Mouse (Mus musculus): ENCODE measurements around the gene Arhgap22. TPM values are rescaled to one million over a fixed set of nuclear protein-coding genes. Genes with fewer than 3 reads are reported as not detected.

The Arhgap22 gene
- polyA plus RNA-seq, 1 experiment from 2014 or later, result 5.3 TPM

- no peak overlapping the region for H3K4me2 ChIP-seq (replicated peaks)
- peaks cover 7% of the 10 kb centered on the region; the same call in 1 of the 2 replicates for H3K4me1 ChIP-seq (replicated peaks)
- no peak overlapping the region for H3K27ac ChIP-seq
- 46% methylated on average over 1 of the region's 1 CpGs for WGBS
- no peaks in the 10 kb centered on the region for H3K9me3 ChIP-seq
- no peak for ATAC-seq
- H3K27me3 ChIP-seq (replicated peaks), result peaks cover 39% of the 10 kb centered on the region
- H3K36me3 ChIP-seq, result no peaks in the 10 kb centered on the region
- H3K4me3 ChIP-seq (replicated peaks), result no peak overlapping the region
- H3K9ac ChIP-seq, result no peak overlapping the region
Observed at GRCm38 (mm10) chr14:33348146-33348545, 134.3 kb downstream of the Arhgap22 start.

- Histone ChIP-seq H3K9me3 (no peaks in the 10 kb centered on the region), H3K27ac (no peak overlapping the region), H3K4me1 (replicated peaks) (peaks cover 7% of the 10 kb centered on the region; the same call in 1 of the 2 replicates), H3K9ac (peak overlapping the region; percentile 47), H3K36me3 (no peaks in the 10 kb centered on the region), H3K4me2 (replicated peaks) (peak overlapping the region; percentile 92), H3K27me3 (replicated peaks) (peaks cover 39% of the 10 kb centered on the region), H3K4me3 (replicated peaks) (peak overlapping the region; percentile 43)
- peak; percentile 54 for ATAC-seq
- WGBS, result 3% methylated on average over 40 of the region's 42 CpGs
Observed at GRCm38 (mm10) chr14:33351019-33351418, 137.2 kb downstream of the Arhgap22 start.

GRCm38 (mm10) chr14:33351984-33352722, 138.3 kb downstream of the Arhgap22 start:
- no peak overlapping the region for H3K4me2 ChIP-seq (replicated peaks)
- no peak overlapping the region for H3K9ac ChIP-seq
- H3K27ac ChIP-seq, result no peak overlapping the region
- WGBS, result 77% methylated on average over 6 of the region's 6 CpGs
- H3K4me3 ChIP-seq (replicated peaks), result no peak overlapping the region
- no peaks in the 10 kb centered on the region for H3K9me3 ChIP-seq
- H3K4me1 ChIP-seq (replicated peaks), result peaks cover 7% of the 10 kb centered on the region; the same call in 1 of the 2 replicates
- no peaks in the 10 kb centered on the region for H3K36me3 ChIP-seq
- ATAC-seq, result no peak
- H3K27me3 ChIP-seq (replicated peaks), result peaks cover 39% of the 10 kb centered on the region

DNA sequence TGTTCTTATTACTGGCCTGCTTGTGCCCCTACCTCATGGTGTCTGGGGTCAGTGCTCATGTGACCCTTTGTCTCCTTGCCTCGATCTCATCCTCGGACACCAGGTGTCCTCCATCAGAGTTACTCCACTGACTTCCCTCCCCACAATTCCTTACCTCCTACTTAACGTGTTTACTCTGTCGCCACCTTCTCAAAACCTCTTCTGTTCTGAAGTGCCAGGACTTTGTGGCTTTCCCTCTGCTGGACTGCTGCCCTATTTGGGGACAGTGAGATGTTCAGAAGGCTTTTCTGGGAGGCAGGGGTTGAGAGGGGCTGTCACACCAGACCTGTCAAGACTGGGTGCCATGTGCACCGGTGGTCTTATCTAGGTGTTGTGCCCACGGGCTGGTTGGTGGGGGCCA, 139.1 kb downstream of the Arhgap22 start:
- Histone ChIP-seq H3K36me3 (no peaks in the 10 kb centered on the region), H3K27ac (no peak overlapping the region), H3K4me2 (replicated peaks) (no peak overlapping the region), H3K4me1 (replicated peaks) (peaks cover 7% of the 10 kb centered on the region; the same call in 1 of the 2 replicates), H3K9ac (no peak overlapping the region), H3K27me3 (replicated peaks) (peaks cover 39% of the 10 kb centered on the region), H3K9me3 (no peaks in the 10 kb centered on the region), H3K4me3 (replicated peaks) (no peak overlapping the region)
- ATAC-seq, result no peak
- 69% methylated on average over 6 of the region's 6 CpGs for WGBS

- Histone ChIP-seq H3K9me3 (no peaks in the 10 kb centered on the region), H3K36me3 (no peaks in the 10 kb centered on the region), H3K27ac (no peak overlapping the region), H3K9ac (no peak overlapping the region), H3K4me2 (replicated peaks) (no peak overlapping the region), H3K4me3 (replicated peaks) (no peak overlapping the region), H3K27me3 (replicated peaks) (peaks cover 25% of the 10 kb centered on the region), H3K4me1 (replicated peaks) (peaks cover 7% of the 10 kb centered on the region; the same call in 1 of the 2 replicates)
- no peak for ATAC-seq
- 82% methylated on average over 5 of the region's 5 CpGs for WGBS
Observed at GRCm38 (mm10) chr14:33355276-33355675, 141.4 kb downstream of the Arhgap22 start.

DNA sequence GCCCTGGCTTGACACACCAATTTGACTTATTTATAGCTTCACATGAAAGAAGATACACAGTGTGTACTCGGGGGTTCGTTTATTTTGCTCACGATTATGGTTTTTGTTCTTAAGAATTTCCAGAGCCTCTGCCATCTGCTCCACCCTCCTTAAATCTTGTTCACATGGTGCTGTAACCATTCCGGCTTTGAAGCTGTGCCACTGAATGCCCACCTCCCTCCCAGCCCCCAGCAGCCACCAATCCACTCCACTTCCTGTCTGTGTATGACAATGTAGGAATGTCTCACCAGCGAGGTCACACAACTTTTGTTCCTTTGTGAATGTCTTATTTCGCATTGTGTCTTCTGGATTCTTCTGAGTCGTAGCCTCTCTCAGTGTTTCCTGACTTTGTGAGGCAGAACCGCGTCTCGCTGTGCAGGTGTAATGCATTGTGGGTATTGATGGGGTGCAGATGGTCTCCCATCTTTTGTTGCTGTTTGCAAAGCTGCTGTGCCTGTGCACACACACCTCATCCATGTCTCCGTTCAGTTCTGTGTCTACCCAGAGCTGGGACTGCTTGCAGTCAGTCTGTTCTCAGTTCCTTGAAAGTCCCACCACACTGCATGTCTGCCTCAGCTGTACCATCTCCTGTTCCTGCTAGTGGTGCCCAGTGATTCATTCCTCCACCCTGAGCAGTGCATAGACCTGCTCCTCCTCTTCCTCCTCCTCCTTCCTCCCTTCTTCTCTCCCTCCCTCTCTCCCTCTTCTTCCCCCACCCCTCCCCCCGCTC, 144.0 kb downstream of the Arhgap22 start:
- WGBS, result 64% methylated on average over 12 of the region's 12 CpGs
- Histone ChIP-seq H3K4me1 (replicated peaks) (peaks cover 12% of the 10 kb centered on the region), H3K4me3 (replicated peaks) (no peak overlapping the region), H3K27ac (no peak overlapping the region), H3K27me3 (replicated peaks) (0 out of 2 replicates have a peak, but pooled peaks cover under 1% of the 10 kb centered on the region), H3K36me3 (no peaks in the 10 kb centered on the region), H3K9me3 (no peaks in the 10 kb centered on the region), H3K9ac (no peak overlapping the region), H3K4me2 (replicated peaks) (no peak overlapping the region)
- ATAC-seq, result no peak

DNA sequence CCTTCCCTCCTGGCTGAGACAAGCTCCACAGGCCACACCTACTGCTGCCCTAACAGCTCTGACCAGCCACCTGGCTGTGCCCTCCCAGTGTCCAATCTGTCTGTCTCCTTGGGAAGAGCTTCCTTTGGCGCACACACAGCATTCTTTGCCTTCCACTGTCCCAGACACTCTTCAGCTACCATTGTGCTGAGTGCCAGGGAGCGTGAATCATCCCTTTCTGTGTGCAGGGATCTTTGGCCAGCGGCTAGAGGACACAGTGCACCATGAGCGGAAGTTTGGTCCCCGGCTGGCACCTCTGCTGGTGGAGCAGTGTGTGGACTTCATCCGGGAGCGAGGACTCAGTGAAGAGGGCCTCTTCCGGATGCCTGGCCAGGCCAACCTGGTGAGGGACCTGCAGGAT, 145.1 kb downstream of the Arhgap22 start:
- Histone ChIP-seq H3K4me1 (replicated peaks) (peaks cover 18% of the 10 kb centered on the region), H3K9ac (no peak overlapping the region), H3K4me2 (replicated peaks) (no peak overlapping the region), H3K4me3 (replicated peaks) (no peak overlapping the region), H3K27me3 (replicated peaks) (no peaks in the 10 kb centered on the region), H3K9me3 (no peaks in the 10 kb centered on the region), H3K27ac (no peak overlapping the region), H3K36me3 (no peaks in the 10 kb centered on the region)
- no peak for ATAC-seq
- 87% methylated on average over 8 of the region's 8 CpGs for WGBS

DNA sequence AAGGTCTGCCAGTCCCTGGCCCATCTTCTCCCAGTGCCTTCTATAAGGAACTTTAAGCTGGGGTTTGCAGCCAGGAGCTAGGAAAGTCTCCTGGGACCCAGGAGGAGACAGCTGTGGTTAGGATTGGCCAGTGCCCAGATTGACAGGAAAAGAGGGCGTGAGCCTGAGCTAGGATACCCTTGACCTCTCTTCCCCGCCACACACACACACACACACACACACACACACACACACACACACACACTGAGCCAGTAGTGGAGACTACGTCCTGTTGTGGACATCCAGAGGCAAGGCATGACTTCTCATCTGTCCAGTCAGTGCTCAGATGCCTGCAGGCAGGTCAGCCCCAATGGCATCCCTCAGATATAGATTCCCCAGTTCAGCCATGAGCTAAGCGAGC, 147.7 kb downstream of the Arhgap22 start:
- Histone ChIP-seq H3K9me3 (no peaks in the 10 kb centered on the region), H3K9ac (no peak overlapping the region), H3K4me2 (replicated peaks) (no peak overlapping the region), H3K36me3 (no peaks in the 10 kb centered on the region), H3K27ac (no peak overlapping the region), H3K27me3 (replicated peaks) (no peaks in the 10 kb centered on the region), H3K4me3 (replicated peaks) (no peak overlapping the region), H3K4me1 (replicated peaks) (peaks cover 18% of the 10 kb centered on the region)
- 0 out of 2 replicates have a peak, but pooled peaks have one; percentile 6 for ATAC-seq
- WGBS, result 44% methylated on average over 4 of the region's 4 CpGs

DNA sequence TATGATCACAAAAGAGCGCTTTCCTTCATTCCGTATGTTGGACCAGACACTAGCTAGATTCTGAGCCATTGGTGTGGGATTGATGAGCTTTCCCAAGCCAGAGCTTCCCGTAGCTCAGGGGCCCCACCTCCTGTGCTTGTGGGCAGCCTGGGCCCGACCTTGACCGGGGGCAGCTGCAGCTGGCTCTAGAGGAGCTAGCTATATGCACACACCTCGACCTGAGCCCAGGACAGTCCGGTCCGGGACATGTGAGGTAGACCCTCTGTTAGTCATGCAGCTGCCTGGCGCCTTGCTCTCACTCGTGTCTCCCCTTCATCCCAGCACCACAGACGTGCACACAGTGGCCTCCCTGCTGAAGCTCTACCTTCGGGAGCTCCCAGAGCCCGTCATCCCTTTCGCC, 148.3 kb downstream of the Arhgap22 start:
- WGBS, result 38% methylated on average over 14 of the region's 14 CpGs
- peak overlapping the region; percentile 33 for H3K4me2 ChIP-seq (replicated peaks)
- no peak overlapping the region for H3K4me3 ChIP-seq (replicated peaks)
- peak; percentile 26 for ATAC-seq
- no peak overlapping the region for H3K9ac ChIP-seq
- no peak overlapping the region for H3K27ac ChIP-seq
- no peaks in the 10 kb centered on the region for H3K9me3 ChIP-seq
- peaks cover 18% of the 10 kb centered on the region for H3K4me1 ChIP-seq (replicated peaks)
- no peaks in the 10 kb centered on the region for H3K27me3 ChIP-seq (replicated peaks)
- no peaks in the 10 kb centered on the region for H3K36me3 ChIP-seq

- 7% methylated on average over 10 of the region's 10 CpGs for WGBS
- Histone ChIP-seq H3K9me3 (no peaks in the 10 kb centered on the region), H3K36me3 (no peaks in the 10 kb centered on the region), H3K27me3 (replicated peaks) (no peaks in the 10 kb centered on the region), H3K9ac (no peak overlapping the region), H3K4me3 (replicated peaks) (no peak overlapping the region), H3K4me2 (replicated peaks) (peak overlapping the region; percentile 33), H3K27ac (no peak overlapping the region), H3K4me1 (replicated peaks) (peaks cover 18% of the 10 kb centered on the region)
- ATAC-seq, result peak; percentile 29; the same call in 1 of the 2 replicates
Observed at GRCm38 (mm10) chr14:33362807-33363206, 149.0 kb downstream of the Arhgap22 start.

DNA sequence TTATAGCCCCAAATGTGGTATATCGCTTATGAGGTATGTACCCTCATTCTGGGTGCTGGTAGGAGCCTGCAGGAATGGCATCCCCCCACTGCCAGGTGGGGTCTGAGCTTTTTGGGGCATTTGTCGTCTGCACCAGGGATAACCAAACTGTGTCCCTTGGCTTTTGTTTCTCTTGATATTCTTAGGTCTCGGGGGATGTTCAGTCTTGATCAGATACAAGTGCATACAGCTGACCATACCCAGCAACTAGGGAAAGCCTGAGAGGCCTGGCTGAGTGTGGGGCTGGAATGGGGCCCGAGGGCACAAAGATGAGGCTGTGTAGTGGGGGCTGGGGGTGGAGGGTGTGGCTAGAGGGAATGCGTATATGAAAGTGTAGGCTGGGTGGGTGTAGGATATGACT, 149.8 kb downstream of the Arhgap22 start:
- H3K36me3 ChIP-seq, result no peaks in the 10 kb centered on the region
- 63% methylated on average over 5 of the region's 5 CpGs for WGBS
- H3K9me3 ChIP-seq, result no peaks in the 10 kb centered on the region
- no peak overlapping the region for H3K27ac ChIP-seq
- H3K4me2 ChIP-seq (replicated peaks), result no peak overlapping the region
- ATAC-seq, result no peak
- no peak overlapping the region for H3K9ac ChIP-seq
- peaks cover 18% of the 10 kb centered on the region for H3K4me1 ChIP-seq (replicated peaks)
- no peaks in the 10 kb centered on the region for H3K27me3 ChIP-seq (replicated peaks)
- H3K4me3 ChIP-seq (replicated peaks), result no peak overlapping the region

GRCm38 (mm10) chr14:33364061-33364460, 150.2 kb downstream of the Arhgap22 start:
- Histone ChIP-seq H3K9me3 (no peaks in the 10 kb centered on the region), H3K4me1 (replicated peaks) (peaks cover 18% of the 10 kb centered on the region), H3K36me3 (no peaks in the 10 kb centered on the region), H3K27me3 (replicated peaks) (no peaks in the 10 kb centered on the region), H3K9ac (no peak overlapping the region), H3K4me2 (replicated peaks) (no peak overlapping the region), H3K4me3 (replicated peaks) (no peak overlapping the region), H3K27ac (no peak overlapping the region)
- 77% methylated on average over 2 of the region's 2 CpGs for WGBS
- no peak for ATAC-seq

Data from intestine, embryonic 15.5 days (tissue).